Mouse (Mus musculus) lung, postnatal 14 days (tissue): ENCODE results near the gene Ugt1a7c.

Source experiments
- DNase-seq: peaks from one replicate; pipeline ENCODE4 v3.0.0; 2021

Gene Ugt1a7c

GRCm38 (mm10) chr1:88264237-88264868 lies 169.5 kb downstream of the Ugt1a7c start:
- no peak for DNase-seq

- no peak for DNase-seq
Measured at GRCm38 (mm10) chr1:88264869-88265240, 170.0 kb downstream of the Ugt1a7c start.

GRCm38 (mm10) chr1:88266123-88266522 lies 171.3 kb downstream of the Ugt1a7c start:
- no peak for DNase-seq

- no peak for DNase-seq
Measured at GRCm38 (mm10) chr1:88267489-88267888, 172.6 kb downstream of the Ugt1a7c start.

- no peak for DNase-seq
Measured at GRCm38 (mm10) chr1:88268070-88268469, 173.2 kb downstream of the Ugt1a7c start.
